Mouse (Mus musculus) A20 (cell line): ENCODE data around the gene 2410004P03Rik.
"Not testable (repeated sequence)": the region's sequence is repeated elsewhere in the genome, so short reads cannot be mapped to it uniquely, and the experiment has no call there.

ENCODE experiments used
- DNase-seq: peaks from one replicate; pipeline ENCODE4 v3.0.0-alpha.2; 2011; ENCODE audit warnings: low read depth, low spot score

Gene 2410004P03Rik

DNA sequence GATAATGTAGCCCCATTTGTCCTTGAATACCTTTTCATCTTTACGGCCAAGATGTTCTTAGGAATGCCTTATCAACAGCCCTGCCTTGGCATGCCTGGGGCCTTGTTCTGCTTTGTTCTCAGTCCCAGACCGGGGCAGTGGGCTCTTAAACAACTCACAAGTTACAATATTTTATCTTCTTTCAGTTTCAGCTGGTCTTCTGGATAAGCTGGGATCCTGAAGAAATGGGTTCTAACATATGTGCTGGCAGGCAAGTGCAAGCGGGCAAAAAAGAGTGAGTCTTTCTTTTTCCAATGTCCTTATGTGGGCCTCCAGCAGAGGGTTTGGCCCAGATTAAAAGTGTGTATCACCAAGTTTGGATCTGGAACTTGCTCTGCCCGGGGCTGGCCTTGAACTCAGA lies 9.6 kb upstream of the 2410004P03Rik start:
- not testable (repeated sequence) for DNase-seq

DNA sequence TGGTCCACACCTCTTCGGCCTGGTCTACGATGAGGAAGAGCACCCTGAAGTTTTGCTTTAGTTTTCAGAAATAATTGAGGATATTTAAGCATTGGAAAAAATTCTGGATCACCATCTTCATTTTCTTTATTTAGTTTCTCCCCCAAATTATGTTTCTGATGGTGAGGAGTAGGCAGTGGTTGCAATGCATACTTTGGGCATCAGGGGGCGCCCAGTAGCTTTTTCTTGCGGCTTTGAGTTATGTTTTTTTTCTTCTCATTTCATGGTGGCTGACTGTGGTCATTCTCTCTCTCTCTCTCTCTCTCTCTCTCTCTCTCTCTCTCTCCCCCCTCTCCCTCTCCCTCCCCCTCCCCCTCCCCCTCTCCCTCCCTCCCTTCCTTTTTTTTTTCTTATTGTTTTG lies 6.9 kb upstream of the 2410004P03Rik start:
- peak; percentile 66 for DNase-seq

DNA sequence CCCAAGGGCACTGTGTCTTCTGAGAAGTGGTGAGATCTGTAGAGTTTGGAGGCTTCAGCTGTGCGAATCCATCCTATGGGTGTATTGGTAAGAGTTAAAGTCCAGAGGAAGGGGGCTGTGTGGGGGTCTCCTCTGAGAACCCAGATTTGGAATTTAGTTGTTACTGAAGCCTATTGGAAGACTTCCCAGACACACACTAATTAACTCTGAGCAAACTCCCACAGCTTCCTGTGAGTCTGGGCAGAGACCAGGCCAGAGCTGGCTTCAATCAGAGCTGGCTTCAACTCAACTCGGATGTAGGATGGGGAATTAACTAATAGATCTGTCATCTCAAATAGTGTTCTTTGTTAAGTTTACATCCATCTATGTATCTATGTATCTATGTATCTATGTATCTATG lies 4.2 kb upstream of the 2410004P03Rik start:
- DNase-seq, result no peak

DNA sequence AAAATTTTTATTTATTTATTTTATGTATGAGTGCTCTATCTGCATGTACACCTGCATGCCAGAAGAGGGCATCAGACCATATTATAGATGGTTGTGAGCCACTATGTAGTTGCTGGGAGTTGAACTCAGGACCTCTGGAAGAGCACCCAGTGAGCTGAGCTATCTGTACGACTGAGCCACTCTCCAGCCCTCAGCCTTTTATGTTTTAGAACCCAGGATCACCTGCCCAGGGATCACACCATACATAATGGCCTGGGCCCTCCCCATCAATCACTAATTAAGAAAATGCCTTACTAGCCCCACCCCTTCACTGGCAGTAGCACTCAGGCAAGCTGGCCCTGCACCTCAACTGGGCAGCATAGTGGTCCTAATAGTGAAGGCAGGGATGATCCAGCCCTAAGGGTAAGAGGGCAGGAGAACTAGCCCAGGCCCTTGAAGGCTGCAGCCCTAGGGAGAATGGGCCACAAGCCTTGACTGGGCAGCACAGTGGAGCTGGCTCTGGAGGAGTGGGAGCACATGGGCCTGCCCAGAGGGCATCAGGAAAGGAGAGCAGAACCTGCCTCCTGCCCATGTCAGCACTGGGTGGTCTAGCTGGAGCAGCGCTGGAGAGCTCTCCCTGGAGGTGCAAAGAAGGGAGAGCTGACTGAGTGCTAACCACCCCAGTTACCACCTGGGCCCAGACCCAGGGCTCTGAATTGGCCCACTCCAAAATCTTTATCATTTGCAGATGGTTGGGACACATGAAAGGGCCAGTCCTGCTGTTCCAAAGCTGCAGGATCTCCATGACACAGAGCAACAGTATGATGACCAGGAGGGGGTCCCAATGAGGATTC lies 756 bp upstream of the 2410004P03Rik start:
- no peak for DNase-seq

DNA sequence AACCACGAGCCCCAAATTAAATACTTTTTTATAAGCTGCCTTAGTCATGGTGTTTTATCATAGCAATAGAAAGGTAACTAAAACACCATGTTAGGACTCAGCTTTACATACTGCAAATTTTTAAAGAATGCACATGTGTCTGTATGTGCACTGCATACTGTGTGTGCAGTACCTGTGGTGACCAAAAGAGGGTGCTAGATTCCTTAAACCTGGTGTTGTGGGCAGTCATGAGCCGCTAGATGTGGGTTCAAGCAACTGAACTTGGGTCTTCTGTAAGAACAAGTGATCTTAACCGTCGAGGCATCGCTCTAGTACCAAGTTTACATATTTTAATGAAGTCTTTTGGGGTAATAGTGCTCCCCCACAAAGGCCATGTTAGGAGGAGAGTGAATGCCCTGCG lies 2.1 kb downstream of the 2410004P03Rik start:
- DNase-seq, result peak; percentile 39

DNA sequence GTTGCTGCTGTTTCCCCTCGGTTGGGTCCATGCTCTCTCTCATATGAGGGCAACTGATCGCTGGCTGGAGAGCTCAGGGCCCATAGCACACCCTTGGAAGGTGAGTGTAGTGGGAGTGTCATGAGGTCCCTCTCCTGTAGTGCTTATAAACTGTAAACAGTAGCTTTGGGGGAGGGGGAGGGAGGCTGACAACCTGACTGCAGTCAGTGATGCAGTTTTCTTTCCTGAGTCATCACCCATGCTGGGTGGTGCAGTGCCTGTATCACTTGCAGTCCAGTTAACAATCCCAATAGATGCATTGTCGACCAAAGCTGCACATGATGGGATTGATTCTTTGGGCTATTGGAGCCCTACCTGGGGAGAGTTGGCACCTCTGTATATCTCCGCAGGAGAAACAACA lies 10.3 kb downstream of the 2410004P03Rik start:
- peak; percentile 24 for DNase-seq

DNA sequence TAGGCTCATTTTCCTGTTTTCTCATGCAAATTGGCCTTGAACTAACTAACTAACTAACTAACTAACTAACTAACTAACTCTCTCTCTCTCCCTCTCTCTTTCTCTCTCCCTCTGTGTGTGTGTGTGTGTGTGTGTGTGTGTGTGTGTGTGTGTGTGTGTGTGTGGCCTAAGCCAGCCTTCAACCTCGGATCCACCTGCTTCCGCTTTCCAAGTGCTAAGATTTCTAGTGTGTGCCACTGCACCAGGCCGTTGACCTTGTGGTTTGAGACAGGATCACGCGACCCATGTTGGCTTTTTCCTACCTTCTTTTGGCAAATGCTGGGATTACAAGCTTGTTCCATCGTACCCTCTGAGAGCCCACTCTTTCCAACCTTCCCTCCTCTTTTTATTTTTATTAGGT lies 10.9 kb downstream of the 2410004P03Rik start:
- DNase-seq, result peak; percentile 48

DNA sequence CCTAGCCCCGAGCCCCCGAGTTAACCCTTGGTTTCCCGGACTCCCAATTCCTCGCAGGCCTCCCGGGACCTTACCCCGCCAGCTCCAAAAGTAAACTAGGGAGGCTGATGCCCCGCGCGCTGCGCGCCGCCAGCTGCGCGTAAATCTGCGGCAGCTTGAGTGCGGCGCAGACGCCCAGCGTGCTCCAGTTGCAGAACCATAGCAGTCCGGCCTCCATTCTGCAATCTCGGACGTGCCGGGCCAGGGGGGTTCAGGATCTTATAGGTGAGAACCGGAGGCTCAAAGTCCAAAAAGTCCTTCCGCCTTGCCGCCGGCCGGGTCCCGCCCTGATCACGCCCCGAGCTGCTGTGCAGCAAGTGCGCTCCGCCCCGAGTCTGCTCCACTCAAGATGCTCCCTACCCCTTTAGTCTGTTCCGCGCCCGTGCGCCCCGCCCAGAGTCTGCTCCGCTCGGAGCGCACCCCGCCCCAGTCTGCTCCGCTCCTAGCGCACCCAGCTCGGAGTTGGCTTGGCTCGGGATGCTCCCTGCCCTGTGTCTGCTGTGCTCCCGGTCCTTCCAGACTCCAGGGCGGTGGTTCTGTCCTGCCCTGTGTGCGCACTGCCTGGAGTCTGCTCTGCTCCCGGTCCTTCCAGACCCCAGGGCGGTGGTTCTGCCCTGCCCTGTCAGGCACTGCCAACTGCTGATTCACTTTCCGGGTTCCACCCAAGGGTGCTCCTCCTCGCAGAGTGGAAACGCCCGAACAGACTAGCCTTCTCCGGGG lies 11.6 kb downstream of the 2410004P03Rik start, which contains the start of gene Pqlc3:
Gene Pqlc3 (minus strand): TSS at position 670 of the 759 bp plus-strand sequence.
- DNase-seq, result peak; percentile 96

DNA sequence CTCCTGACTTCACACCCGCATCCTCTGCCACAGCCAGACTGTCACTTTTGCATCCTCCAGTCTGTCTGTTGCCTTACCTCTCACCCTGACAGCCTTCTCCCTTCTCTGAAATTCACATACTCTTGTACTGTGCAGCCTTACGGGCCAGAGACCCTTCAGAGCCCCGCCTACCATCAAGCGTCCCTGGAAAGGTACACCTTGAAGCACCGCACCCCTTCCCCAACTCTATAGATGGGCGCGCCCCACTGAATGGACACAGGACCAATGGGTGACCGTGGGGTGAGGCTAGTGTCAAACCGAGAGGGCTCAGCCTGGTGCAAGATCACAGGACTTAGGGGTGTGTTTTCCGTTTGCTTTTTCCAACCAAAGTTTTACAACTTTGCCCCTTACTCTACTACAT lies 12.4 kb downstream of the 2410004P03Rik start:
- peak; percentile 66 for DNase-seq

DNA sequence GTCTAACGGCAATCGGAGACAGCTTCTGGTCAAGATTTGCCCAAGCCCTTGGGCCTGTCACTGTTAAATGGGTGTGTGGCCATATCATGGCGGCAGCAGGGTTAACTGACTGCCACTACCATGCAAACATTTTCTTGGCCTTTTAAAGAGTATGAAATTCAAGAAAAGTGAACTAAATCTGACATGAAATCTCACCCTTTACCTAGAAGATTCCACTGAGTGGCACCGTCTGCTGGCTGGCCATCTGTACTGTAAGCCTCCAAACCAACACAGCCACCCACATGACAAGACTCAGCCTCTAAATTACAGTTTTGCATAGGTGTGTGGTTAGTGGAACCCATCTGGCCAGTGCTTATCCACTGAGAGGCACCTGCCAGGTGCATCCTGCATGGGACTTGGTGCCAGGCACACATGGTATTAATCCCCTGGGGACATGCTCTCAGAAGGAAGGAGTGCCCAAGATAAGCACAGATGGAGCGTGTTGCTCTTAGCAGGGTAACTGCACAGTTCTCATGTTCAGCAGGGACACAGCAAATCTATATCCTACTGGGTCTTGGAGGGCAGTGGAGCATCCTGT lies 14.6 kb downstream of the 2410004P03Rik start:
- peak; percentile 88 for DNase-seq

DNA sequence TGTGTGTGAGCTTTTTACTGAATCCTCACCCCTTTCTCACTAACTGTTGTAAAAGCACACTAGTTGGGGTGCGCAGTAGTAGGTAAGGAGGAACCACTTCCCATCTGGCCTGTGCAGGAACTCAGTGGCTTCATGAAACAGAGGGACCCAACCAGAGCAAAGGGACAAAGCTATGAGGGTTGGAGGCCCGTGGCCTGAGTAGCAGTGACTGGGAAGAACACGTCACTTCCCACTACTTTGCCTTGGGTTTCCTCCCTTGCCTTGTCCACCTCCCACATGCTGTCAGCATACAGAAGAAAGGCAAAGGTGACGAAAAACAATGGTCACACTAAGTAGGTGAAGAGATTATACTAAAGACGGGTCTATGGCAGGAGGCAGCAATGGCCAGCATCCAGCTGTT lies 15.2 kb downstream of the 2410004P03Rik start:
- DNase-seq, result no peak

DNA sequence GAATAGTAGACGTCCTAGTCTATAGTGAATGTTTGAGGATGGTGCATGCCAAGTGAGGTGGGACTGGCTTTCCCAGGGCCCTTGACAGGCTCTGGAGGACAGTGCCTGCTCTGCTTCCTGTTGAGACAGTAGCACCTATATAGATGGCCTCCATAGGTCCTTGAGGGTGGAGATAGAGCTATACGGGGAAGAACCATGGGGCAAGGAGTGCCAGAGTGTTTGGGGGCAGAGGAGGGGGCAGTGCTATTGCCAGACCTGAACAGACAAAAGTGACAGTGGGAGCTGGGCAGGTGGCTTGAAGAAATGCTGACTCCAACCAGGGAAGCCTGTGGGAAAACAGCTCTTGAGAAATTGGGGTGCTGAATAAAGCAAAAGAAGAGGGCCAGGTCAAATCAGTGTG lies 17.2 kb downstream of the 2410004P03Rik start:
- no peak for DNase-seq

DNA sequence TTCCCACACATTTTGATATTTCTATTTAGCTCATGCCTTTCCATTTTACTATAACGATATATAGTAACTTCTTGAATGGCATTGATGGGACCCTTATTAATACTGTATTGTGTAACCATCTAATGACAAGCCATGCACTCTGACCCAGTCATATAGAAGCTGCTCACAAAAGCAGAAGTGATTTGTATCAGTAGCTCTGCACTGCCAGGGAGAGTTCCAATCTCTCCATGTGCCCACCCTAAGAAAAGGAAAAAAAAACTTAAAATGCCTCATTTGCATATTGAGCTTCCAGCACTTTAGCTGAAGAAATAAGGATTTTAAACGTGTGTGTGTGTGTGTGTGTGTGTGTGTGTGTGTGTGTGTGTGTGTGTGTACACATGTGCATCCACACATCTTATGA lies 19.2 kb downstream of the 2410004P03Rik start:
- no peak for DNase-seq

DNA sequence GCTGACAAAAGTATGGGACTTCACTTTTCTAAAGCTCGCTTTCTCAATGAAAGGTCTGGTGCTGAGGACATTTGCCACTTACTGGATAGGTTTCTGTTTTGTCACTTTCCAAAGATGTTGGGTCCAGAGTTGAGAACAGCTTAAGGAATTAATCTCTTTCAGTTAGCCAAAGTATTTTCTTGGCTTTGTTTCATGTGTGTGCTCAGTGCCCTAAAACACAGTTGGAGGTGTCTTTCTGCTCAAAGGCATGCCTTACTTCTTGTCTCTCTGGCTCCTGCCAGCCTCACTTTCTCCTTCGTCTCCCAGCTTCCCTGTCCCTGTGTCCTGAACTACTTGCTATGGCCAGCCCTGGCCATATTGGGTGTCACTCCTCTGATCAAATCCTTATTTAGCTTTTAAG lies 20.2 kb downstream of the 2410004P03Rik start:
- no peak for DNase-seq

DNA sequence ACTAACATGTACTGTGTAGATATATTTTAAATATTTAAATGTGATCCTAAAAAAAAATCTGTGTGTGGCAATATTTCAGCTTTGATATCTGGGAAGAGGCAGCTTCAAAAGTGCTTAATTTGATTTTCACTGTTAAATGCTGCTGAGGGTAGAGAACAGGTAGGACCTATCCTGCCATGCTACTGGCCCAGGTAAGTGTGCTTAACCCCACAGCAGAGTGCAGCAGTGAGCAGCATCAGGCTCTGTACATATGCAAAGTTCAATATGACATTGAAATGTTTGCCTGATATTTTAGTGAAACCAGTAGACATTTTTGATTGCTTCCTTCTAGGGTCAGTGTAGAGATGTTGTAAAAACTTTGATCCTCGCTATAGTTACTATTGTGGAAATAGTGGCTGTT lies 25.7 kb downstream of the 2410004P03Rik start:
- DNase-seq, result no peak

DNA sequence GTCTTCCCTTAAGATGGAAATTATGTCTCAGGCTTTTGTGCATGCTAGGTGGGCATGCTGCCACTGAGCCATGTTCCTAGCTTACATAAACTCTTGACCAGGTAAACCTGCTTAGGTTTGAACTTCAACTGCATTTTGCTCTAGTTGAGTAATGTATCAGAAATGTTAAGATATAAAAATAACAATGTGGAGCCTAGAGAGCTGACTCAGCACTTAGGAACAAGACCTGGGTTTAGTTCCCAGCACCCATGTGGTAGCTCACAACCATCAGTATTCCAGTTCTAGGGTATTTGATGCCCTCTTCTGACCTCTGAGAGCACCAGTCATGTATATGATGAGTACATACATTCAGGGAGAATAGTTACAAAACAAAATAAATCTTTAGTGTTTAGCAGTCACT lies 34.4 kb downstream of the 2410004P03Rik start:
- DNase-seq, result no peak

DNA sequence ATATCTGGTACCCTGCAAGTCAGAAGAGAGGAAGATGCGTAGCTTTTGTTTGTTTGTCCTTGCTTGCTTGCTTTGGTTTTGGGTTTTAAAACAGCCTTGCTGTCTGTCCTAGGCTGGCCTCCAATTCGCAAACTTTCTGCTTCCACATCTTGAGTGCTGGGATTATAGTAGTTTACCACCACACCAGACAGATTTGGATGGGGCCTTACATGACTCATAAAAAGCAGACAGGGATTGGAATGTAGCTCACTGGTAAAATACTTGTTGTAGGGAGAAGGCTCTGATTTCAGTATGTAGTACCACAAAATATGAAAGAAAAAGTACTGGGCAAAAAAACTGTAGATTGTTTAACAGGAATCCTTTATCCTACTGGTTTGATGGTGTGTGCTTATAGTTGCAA lies 44.7 kb downstream of the 2410004P03Rik start:
- no peak for DNase-seq

DNA sequence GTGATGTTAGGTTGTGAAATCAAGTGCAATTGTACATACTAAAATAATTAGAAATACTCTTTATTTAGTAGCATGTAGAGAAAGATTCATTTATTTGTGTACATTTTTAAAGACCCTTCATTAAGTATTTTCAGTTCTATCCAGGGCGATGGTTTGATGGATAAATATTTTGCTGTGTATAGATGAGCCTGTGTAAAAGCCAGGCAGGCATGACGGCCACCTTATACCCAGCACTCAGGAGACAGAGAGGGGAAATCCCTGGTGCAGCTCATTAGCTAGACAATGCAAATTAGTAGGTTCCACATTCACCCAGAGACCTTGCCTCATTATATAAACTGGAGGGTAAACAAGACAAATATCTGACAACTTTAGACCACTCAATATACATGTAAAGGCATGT lies 48.2 kb downstream of the 2410004P03Rik start:
- DNase-seq, result peak; percentile 84

DNA sequence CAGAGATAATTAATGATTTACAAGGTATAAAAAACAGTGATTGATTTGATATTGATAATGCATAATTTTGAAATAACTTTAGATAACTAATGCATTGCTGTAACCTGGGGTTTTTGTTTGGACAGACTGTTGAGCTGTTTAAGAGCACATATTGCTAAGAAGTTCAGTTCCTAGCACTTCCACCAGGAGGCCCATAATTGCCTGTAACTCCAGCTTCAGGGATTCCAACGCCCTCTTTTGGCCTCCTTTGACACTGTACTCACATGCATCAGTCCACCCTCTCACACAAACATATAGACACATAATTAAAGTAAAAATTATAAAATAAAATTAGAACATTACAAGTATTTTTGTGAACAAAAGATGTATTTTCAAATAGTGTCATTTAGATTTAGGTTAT lies 52.7 kb downstream of the 2410004P03Rik start:
- DNase-seq, result peak; percentile 46
